Mouse (Mus musculus): ENCODE results near the gene Pdrg1.

- TF ChIP-seq CTCF (IDR thresholded peaks at IDR 0.05; ENCODE audit: low read depth, low read length) = no peak
- TF ChIP-seq POLR2AphosphoS5 (IDR thresholded peaks at IDR 0.05; ENCODE audit: insufficient replicate concordance, low read depth, low read length) = no peak
Measured at GRCm38 (mm10) chr2:153009192-153009973, 5.8 kb downstream of the Pdrg1 start.

Data from G1E (cell line).